Mouse (Mus musculus) frontal cortex, postnatal 14 days (tissue): ENCODE data around the gene Chpf2.
"Not testable (repeated sequence)": the region's sequence is repeated elsewhere in the genome, so short reads cannot be mapped to it uniquely, and the experiment has no call there.

ENCODE experiments used
- DNase-seq, 2 experiments: peaks; one replicate each; pipeline ENCODE4 v3.0.0; 2022; ENCODE audit warnings: low spot score in 2 of 2

Gene Chpf2

GRCm38 (mm10) chr5:24586547-24587199, at the start of gene Chpf2:
Gene Chpf2, plus strand, starts transcription at chr5:24586741.
- DNase-seq, result peak; percentile 65 to 76

- no peak for DNase-seq
These were observed 48.9 kb upstream of the Chpf2 start for GRCm38 (mm10) chr5:24537618-24538017.

- no peak for DNase-seq
These were observed 46.8 kb upstream of the Chpf2 start for GRCm38 (mm10) chr5:24539571-24540296.

GRCm38 (mm10) chr5:24540387-24541143, 46.0 kb upstream of the Chpf2 start, which contains the start of gene Asb10:
Gene Asb10, minus strand, starts transcription at chr5:24540978.
- DNase-seq, result peak in 1 of 2 experiments; percentile 24

GRCm38 (mm10) chr5:24541144-24541569, 45.4 kb upstream of the Chpf2 start:
- no peak for DNase-seq

- no peak for DNase-seq
These were observed 43.9 kb upstream of the Chpf2 start for GRCm38 (mm10) chr5:24542643-24543042.

GRCm38 (mm10) chr5:24550598-24551316, 35.8 kb upstream of the Chpf2 start:
- peak; percentile 21 to 45 for DNase-seq

- DNase-seq, result no peak
These were observed 35.2 kb upstream of the Chpf2 start for GRCm38 (mm10) chr5:24551317-24551688.

GRCm38 (mm10) chr5:24553621-24554244, 32.8 kb upstream of the Chpf2 start:
- no peak for DNase-seq

- DNase-seq, result not testable (repeated sequence)
These were observed 31.2 kb upstream of the Chpf2 start for GRCm38 (mm10) chr5:24555335-24555734.

GRCm38 (mm10) chr5:24556709-24557108, 29.8 kb upstream of the Chpf2 start, which contains the start of gene 4931409K22Rik:
Gene 4931409K22Rik, minus strand, starts transcription at chr5:24556809.
- DNase-seq, result no peak

- no peak for DNase-seq
These were observed 10.6 kb upstream of the Chpf2 start for GRCm38 (mm10) chr5:24575948-24576347.

- no peak for DNase-seq
These were observed 9.7 kb upstream of the Chpf2 start for GRCm38 (mm10) chr5:24576801-24577182.

GRCm38 (mm10) chr5:24577183-24577929, 9.2 kb upstream of the Chpf2 start, which contains the start of gene Abcf2:
Gene Abcf2, minus strand, starts transcription at chr5:24577467.
- DNase-seq, result peak; percentile 100

GRCm38 (mm10) chr5:24578109-24578963, 8.2 kb upstream of the Chpf2 start:
- no peak for DNase-seq

- DNase-seq, result no peak
These were observed 435 bp upstream of the Chpf2 start for GRCm38 (mm10) chr5:24586106-24586505.

GRCm38 (mm10) chr5:24587200-24587577, 648 bp downstream of the Chpf2 start:
- DNase-seq, result no peak

- no peak for DNase-seq
These were observed 3.3 kb downstream of the Chpf2 start for GRCm38 (mm10) chr5:24589511-24590500.
